Mouse (Mus musculus): ENCODE data around the gene Tgm3. TPM values are rescaled to one million over a fixed set of nuclear protein-coding genes. Genes with fewer than 3 reads are reported as not detected.

The Tgm3 gene
- polyA plus RNA-seq, 1 experiment, result not detected

DNA sequence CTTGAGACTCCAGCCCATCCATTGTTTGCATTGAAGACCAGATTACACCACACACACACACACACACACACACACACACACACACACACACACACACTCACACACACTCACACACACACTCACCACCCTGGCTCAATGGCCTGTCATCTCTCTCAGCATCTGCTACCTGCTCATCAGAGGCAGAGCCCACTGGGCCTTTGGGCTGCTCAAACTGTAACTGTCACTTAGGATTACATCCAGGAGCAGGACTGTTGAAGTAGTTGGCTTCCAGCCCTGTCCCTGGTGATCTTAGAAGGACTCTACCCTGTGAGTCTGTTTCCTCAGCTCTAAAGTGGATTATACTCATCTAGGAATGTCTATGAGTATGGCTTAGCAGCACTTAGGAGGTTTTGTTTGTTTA, 1.5 kb downstream of the Tgm3 start:
- no peak overlapping the region for H3K4me3 ChIP-seq
- no peaks in the 10 kb centered on the region for H3K79me2 ChIP-seq (ENCODE audit: control insufficient read depth, insufficient read depth)
- no peak for TF ChIP-seq E2F4 (IDR thresholded peaks at IDR 0.05; ENCODE audit: insufficient read depth)
- TF ChIP-seq TCF3 (IDR thresholded peaks at IDR 0.05; ENCODE audit: insufficient read length, low read depth), result no peak
- TF ChIP-seq CEBPB (IDR thresholded peaks at IDR 0.05; ENCODE audit: insufficient read depth, poor library complexity, severe bottlenecking), result no peak
- no peak for TF ChIP-seq SRF (IDR thresholded peaks at IDR 0.05; ENCODE audit: control insufficient read depth, insufficient read length, low read depth)
- TF ChIP-seq MAX (IDR thresholded peaks at IDR 0.05; ENCODE audit: low read depth), result no peak
- no peak for TF ChIP-seq USF1 (IDR thresholded peaks at IDR 0.05; ENCODE audit: low read depth)
- no peak for TF ChIP-seq REST (IDR thresholded peaks at IDR 0.05; ENCODE audit: insufficient read depth, insufficient read length)
- TF ChIP-seq POLR2A (IDR thresholded peaks at IDR 0.05; ENCODE audit: insufficient read length, low read depth), result no peak
- TF ChIP-seq TCF12 (IDR thresholded peaks at IDR 0.05; ENCODE audit: insufficient read depth, poor library complexity, severe bottlenecking), result no peak
- TF ChIP-seq MYOD1 (IDR thresholded peaks at IDR 0.05; ENCODE audit: control insufficient read depth in 1 of 3, insufficient read length in 2 of 3, low read depth in 2 of 3), result no peak
- TF ChIP-seq POLR2AphosphoS2 (IDR thresholded peaks at IDR 0.05; ENCODE audit: insufficient read length, low read depth), result no peak
- H3K4me2 ChIP-seq (ENCODE audit: low read depth), result no peak overlapping the region
- H3ac ChIP-seq (ENCODE audit: control insufficient read depth, insufficient read length), result no peak overlapping the region
- peaks cover 6% of the 10 kb centered on the region for H3K27me3 ChIP-seq (ENCODE audit: control insufficient read depth, insufficient read depth, insufficient read length)
- no peaks in the 10 kb centered on the region for H3K36me3 ChIP-seq (ENCODE audit: control insufficient read depth, insufficient read depth)

DNA sequence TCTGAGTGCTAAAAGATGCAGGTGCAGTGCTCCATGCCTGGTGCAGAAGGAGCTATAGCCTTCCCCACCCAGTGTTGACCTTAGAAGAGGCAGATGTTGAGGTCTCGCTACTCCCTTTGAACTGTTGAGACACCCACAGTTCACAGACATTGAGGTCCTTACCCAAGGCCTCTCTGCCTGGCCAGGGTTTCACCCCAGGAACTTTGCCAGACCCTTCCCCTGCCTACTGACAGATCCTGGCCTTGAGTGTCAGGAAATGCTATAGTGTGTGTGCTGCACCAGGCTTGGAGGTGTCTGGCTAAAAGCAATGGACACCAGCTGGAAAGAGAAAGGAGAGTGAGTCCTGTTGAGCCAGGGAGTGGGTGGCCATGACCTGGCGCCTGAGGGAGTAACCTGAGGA, 3.0 kb downstream of the Tgm3 start:
- H3K4me2 ChIP-seq (ENCODE audit: low read depth), result no peak overlapping the region
- TF ChIP-seq TCF3 (IDR thresholded peaks at IDR 0.05; ENCODE audit: insufficient read length, low read depth) (no peak), CEBPB (IDR thresholded peaks at IDR 0.05; ENCODE audit: insufficient read depth, poor library complexity, severe bottlenecking) (no peak), MYOG (IDR thresholded peaks at IDR 0.05; ENCODE audit: control insufficient read depth in 1 of 3, insufficient read depth in 1 of 3, insufficient read length in 2 of 3, low read depth in 2 of 3) (no peak), POLR2A (IDR thresholded peaks at IDR 0.05; ENCODE audit: insufficient read length, low read depth) (no peak), POLR2AphosphoS2 (IDR thresholded peaks at IDR 0.05; ENCODE audit: insufficient read length, low read depth) (no peak), SRF (IDR thresholded peaks at IDR 0.05; ENCODE audit: control insufficient read depth, insufficient read length, low read depth) (no peak), MAX (IDR thresholded peaks at IDR 0.05; ENCODE audit: low read depth) (no peak), TCF12 (IDR thresholded peaks at IDR 0.05; ENCODE audit: insufficient read depth, poor library complexity, severe bottlenecking) (no peak), MYOD1 (IDR thresholded peaks at IDR 0.05; ENCODE audit: control insufficient read depth in 1 of 3, insufficient read length in 2 of 3, low read depth in 2 of 3) (no peak), USF1 (IDR thresholded peaks at IDR 0.05; ENCODE audit: low read depth) (no peak), REST (IDR thresholded peaks at IDR 0.05; ENCODE audit: insufficient read depth, insufficient read length) (no peak), E2F4 (IDR thresholded peaks at IDR 0.05; ENCODE audit: insufficient read depth) (no peak)
- H3K4me3 ChIP-seq, result no peak overlapping the region
- no peaks in the 10 kb centered on the region for H3K79me2 ChIP-seq (ENCODE audit: control insufficient read depth, insufficient read depth)
- peaks cover 6% of the 10 kb centered on the region for H3K27me3 ChIP-seq (ENCODE audit: control insufficient read depth, insufficient read depth, insufficient read length)
- no peaks in the 10 kb centered on the region for H3K36me3 ChIP-seq (ENCODE audit: control insufficient read depth, insufficient read depth)
- H3ac ChIP-seq (ENCODE audit: control insufficient read depth, insufficient read length), result no peak overlapping the region

DNA sequence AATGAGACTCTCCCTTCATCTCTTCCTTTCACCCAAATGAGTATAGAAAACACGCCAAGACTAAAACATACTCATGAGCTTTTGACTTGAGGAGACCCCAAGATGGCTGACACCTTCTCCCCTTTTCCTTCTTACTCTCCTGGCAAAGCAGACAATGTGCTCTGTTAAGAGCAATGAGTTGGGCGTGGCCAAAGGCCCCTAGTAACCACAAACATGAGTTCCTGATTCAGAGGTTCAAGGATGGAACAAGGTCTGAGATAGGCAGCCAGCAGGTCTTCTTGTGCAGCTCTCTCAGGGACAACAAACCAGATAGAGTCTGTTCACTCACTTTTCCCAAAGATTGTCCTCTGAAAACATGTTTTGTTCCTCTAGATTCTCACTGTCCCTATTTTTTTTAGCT, 5.9 kb downstream of the Tgm3 start:
- Histone ChIP-seq H3K4me3 (no peak overlapping the region), H3ac (ENCODE audit: control insufficient read depth, insufficient read length) (no peak overlapping the region), H3K4me2 (ENCODE audit: low read depth) (no peak overlapping the region), H3K36me3 (ENCODE audit: control insufficient read depth, insufficient read depth) (no peaks in the 10 kb centered on the region), H3K79me2 (ENCODE audit: control insufficient read depth, insufficient read depth) (no peaks in the 10 kb centered on the region), H3K27me3 (ENCODE audit: control insufficient read depth, insufficient read depth, insufficient read length) (peaks cover under 1% of the 10 kb centered on the region)
- TF ChIP-seq POLR2A (IDR thresholded peaks at IDR 0.05; ENCODE audit: insufficient read length, low read depth) (no peak), MYOD1 (IDR thresholded peaks at IDR 0.05; ENCODE audit: control insufficient read depth in 1 of 3, insufficient read length in 2 of 3, low read depth in 2 of 3) (no peak), MYOG (IDR thresholded peaks at IDR 0.05; ENCODE audit: control insufficient read depth in 1 of 3, insufficient read depth in 1 of 3, insufficient read length in 2 of 3, low read depth in 2 of 3) (no peak), REST (IDR thresholded peaks at IDR 0.05; ENCODE audit: insufficient read depth, insufficient read length) (no peak), TCF3 (IDR thresholded peaks at IDR 0.05; ENCODE audit: insufficient read length, low read depth) (no peak), MAX (IDR thresholded peaks at IDR 0.05; ENCODE audit: low read depth) (no peak), POLR2AphosphoS2 (IDR thresholded peaks at IDR 0.05; ENCODE audit: insufficient read length, low read depth) (no peak), USF1 (IDR thresholded peaks at IDR 0.05; ENCODE audit: low read depth) (no peak), TCF12 (IDR thresholded peaks at IDR 0.05; ENCODE audit: insufficient read depth, poor library complexity, severe bottlenecking) (no peak), E2F4 (IDR thresholded peaks at IDR 0.05; ENCODE audit: insufficient read depth) (no peak), SRF (IDR thresholded peaks at IDR 0.05; ENCODE audit: control insufficient read depth, insufficient read length, low read depth) (no peak), CEBPB (IDR thresholded peaks at IDR 0.05; ENCODE audit: insufficient read depth, poor library complexity, severe bottlenecking) (no peak)

DNA sequence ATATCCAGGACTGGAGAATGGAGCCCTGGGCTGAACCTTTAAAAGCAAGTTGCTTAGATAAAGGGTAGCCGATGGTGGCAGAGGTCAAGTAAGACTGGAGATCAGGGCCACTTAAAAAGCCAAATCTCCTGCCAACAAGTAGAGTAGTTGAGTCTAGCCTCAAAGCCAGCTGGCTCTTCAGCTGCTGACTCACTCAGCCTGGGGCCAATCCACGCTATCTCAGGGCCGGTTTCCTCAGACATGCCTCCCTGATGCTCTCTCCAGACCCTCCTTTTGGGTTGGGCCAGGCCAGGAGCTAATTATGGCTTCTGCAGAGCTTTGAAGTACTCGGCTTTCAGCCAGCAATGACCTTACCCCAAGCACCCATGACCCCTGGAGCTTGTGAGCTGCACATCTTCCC, 15.7 kb downstream of the Tgm3 start:
- Histone ChIP-seq H3K27me3 (ENCODE audit: control insufficient read depth, insufficient read depth, insufficient read length) (peaks cover 6% of the 10 kb centered on the region), H3K79me2 (ENCODE audit: control insufficient read depth, insufficient read depth) (no peaks in the 10 kb centered on the region), H3K4me3 (no peak overlapping the region), H3K4me2 (ENCODE audit: low read depth) (no peak overlapping the region), H3K36me3 (ENCODE audit: control insufficient read depth, insufficient read depth) (no peaks in the 10 kb centered on the region), H3ac (ENCODE audit: control insufficient read depth, insufficient read length) (no peak overlapping the region)
- no peak for TF ChIP-seq USF1 (IDR thresholded peaks at IDR 0.05; ENCODE audit: low read depth)
- TF ChIP-seq MYOD1 (IDR thresholded peaks at IDR 0.05; ENCODE audit: control insufficient read depth in 1 of 3, insufficient read length in 2 of 3, low read depth in 2 of 3), result no peak
- TF ChIP-seq CEBPB (IDR thresholded peaks at IDR 0.05; ENCODE audit: insufficient read depth, poor library complexity, severe bottlenecking), result no peak
- TF ChIP-seq SRF (IDR thresholded peaks at IDR 0.05; ENCODE audit: control insufficient read depth, insufficient read length, low read depth), result no peak
- no peak for TF ChIP-seq MAX (IDR thresholded peaks at IDR 0.05; ENCODE audit: low read depth)
- no peak for TF ChIP-seq E2F4 (IDR thresholded peaks at IDR 0.05; ENCODE audit: insufficient read depth)
- TF ChIP-seq MYOG (IDR thresholded peaks at IDR 0.05; ENCODE audit: control insufficient read depth in 1 of 3, insufficient read depth in 1 of 3, insufficient read length in 2 of 3, low read depth in 2 of 3), result no peak
- no peak for TF ChIP-seq TCF12 (IDR thresholded peaks at IDR 0.05; ENCODE audit: insufficient read depth, poor library complexity, severe bottlenecking)
- no peak for TF ChIP-seq POLR2AphosphoS2 (IDR thresholded peaks at IDR 0.05; ENCODE audit: insufficient read length, low read depth)
- no peak for TF ChIP-seq REST (IDR thresholded peaks at IDR 0.05; ENCODE audit: insufficient read depth, insufficient read length)
- TF ChIP-seq POLR2A (IDR thresholded peaks at IDR 0.05; ENCODE audit: insufficient read length, low read depth), result no peak
- TF ChIP-seq TCF3 (IDR thresholded peaks at IDR 0.05; ENCODE audit: insufficient read length, low read depth), result no peak
